Mouse (Mus musculus) G1E (cell line): ENCODE measurements around the gene Zc3h7b. TPM values are rescaled to one million over a fixed set of nuclear protein-coding genes. Genes with fewer than 3 reads are reported as not detected.

Experiments used
- ATAC-seq: 2 replicates; pipeline ENCODE4 v1.8.0; 2016; ENCODE audit warnings: mild to moderate bottlenecking; ENCODE audit not compliant: insufficient number of reproducible peaks, poor library complexity, low FRiP score, severe bottlenecking; ENCODE audit errors: extremely low read depth
- DNase-seq: peaks from one replicate; pipeline ENCODE4 v3.0.0; 2012; ENCODE audit warnings: low spot score
- H3K27me3 ChIP-seq: 2 replicates; pipeline ENCODE4 v1.6.1; 2012; ENCODE audit warnings: mild to moderate bottlenecking, low read length, inconsistent platforms; ENCODE audit not compliant: insufficient read depth
- H3K36me3 ChIP-seq: replicated peaks from 2 replicates; pipeline ENCODE3; 2012; ENCODE audit warnings: mild to moderate bottlenecking, inconsistent platforms
- H3K4me1 ChIP-seq: 2 replicates; pipeline ENCODE4 v1.6.1; 2012; ENCODE audit warnings: low read depth, low read length, inconsistent platforms, mixed read lengths; ENCODE audit not compliant: insufficient read depth
- H3K4me3 ChIP-seq: 2 replicates; pipeline ENCODE4 v1.5.1; 2012; ENCODE audit warnings: low read depth, mild to moderate bottlenecking, inconsistent platforms, low read length, moderate library complexity, mixed read lengths
- H3K9me3 ChIP-seq: replicated peaks from 2 replicates; pipeline ENCODE4 v1.6.1; 2012; ENCODE audit warnings: inconsistent platforms
- CTCF ChIP-seq: IDR thresholded peaks from 2 replicates; pipeline ENCODE4 v1.5.1; 2012; ENCODE audit warnings: low read depth, low read length, inconsistent platforms, mixed read lengths
- GATA1 ChIP-seq: IDR thresholded peaks from 2 replicates; pipeline ENCODE4 v1.6.1; 2012; ENCODE audit warnings: borderline replicate concordance, low read length, inconsistent platforms, mixed read lengths
- GATA2 ChIP-seq: IDR thresholded peaks from 2 replicates; pipeline ENCODE4 v1.6.1; 2012; ENCODE audit warnings: low read depth, low read length, inconsistent platforms, borderline replicate concordance
- POLR2AphosphoS5 ChIP-seq: IDR thresholded peaks from 2 replicates; pipeline ENCODE4 v1.6.1; 2012; ENCODE audit warnings: low read depth, low read length, inconsistent platforms; ENCODE audit not compliant: insufficient replicate concordance
- TAL1 ChIP-seq: conservative IDR thresholded peaks from 2 replicates; pipeline ENCODE4 v1.6.1; 2012; ENCODE audit warnings: low read depth, low read length, inconsistent platforms, mixed read lengths
- polyA plus RNA-seq: library from polyadenylated mRNA; stranded (reverse); fragments of >175 nt; gene quantifications from 2 replicates; pipeline ENCODE4 v1.2.3, GENCODE M21; 2012
- total RNA-seq, 2 experiments: library from RNA; stranded (forward) in 1 of 2; stranded (reverse) in 1 of 2; fragments of 200-1000 nt in 1 of 2; fragments of >200 nt in 1 of 2; fragmentation: Nextera tagmentation in 1 of 2; gene quantifications; 2 replicates each; pipeline ENCODE4 v1.2.3; 2014 to 2017

The Zc3h7b gene
- total and polyA plus RNA-seq, 3 experiments, result 14.3 to 66.6 (median 37.5) TPM

DNA sequence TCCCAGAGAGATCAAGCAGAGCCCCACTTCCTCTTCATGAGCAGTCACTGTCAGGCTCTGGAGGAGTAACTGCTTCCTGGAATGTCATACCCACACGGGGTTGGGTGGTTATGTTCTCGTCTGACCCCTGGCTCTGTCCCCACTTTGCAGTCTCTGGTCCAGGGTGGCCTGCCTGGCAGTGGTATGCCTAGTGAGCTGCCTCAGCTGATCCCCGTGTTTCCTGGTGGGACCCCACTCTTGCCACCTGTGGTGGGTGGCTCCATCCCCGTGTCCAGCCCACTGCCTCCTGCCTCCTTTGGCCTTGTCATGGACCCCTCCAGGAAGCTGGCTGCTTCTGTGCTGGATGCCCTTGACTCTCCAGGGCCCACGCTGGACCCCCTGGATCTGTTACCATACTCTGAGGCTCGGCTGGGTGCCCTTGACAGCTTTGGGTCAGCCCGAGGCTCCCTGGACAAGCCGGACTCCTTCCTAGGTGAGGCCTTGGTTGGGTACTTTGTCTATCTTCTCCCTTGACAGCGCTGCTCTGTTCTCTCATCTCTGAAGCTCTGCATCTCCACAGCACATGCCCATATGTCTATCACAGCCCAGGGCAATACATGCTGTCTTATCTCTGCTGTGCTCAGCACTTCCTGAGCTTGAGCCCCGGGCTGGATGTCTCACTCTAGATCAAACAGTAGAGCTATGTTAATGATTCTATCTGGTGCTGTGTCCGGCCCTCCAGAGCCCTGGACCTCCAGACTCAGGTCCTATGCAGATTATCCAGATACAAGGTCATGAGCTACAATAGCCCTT lies 32.0 kb downstream of the Zc3h7b start:
- no peak for DNase-seq
- H3K4me1 ChIP-seq, result no peaks in the 10 kb centered on the region
- ATAC-seq, result no peak
- peaks cover 100% of the 10 kb centered on the region for H3K36me3 ChIP-seq
- TF ChIP-seq TAL1, result no peak
- TF ChIP-seq CTCF, result no peak
- no peak for TF ChIP-seq GATA2
- TF ChIP-seq POLR2AphosphoS5, result no peak
- TF ChIP-seq GATA1, result no peak
- H3K9me3 ChIP-seq, result no peaks in the 10 kb centered on the region
- H3K27me3 ChIP-seq, result no peaks in the 10 kb centered on the region
- no peak overlapping the region for H3K4me3 ChIP-seq

GRCm38 (mm10) chr15:81781816-81782215 lies 37.0 kb downstream of the Zc3h7b start:
- TF ChIP-seq GATA1, result no peak
- ATAC-seq, result no peak
- H3K36me3 ChIP-seq, result peaks cover 95% of the 10 kb centered on the region
- H3K4me1 ChIP-seq, result no peaks in the 10 kb centered on the region
- no peak overlapping the region for H3K4me3 ChIP-seq
- H3K27me3 ChIP-seq, result no peaks in the 10 kb centered on the region
- H3K9me3 ChIP-seq, result no peaks in the 10 kb centered on the region
- no peak for DNase-seq

- Histone ChIP-seq H3K9me3 (no peaks in the 10 kb centered on the region), H3K36me3 (peaks cover 89% of the 10 kb centered on the region), H3K4me1 (no peaks in the 10 kb centered on the region), H3K4me3 (no peak overlapping the region), H3K27me3 (no peaks in the 10 kb centered on the region)
- DNase-seq, result no peak
- no peak for ATAC-seq
- no peak for TF ChIP-seq GATA1
- TF ChIP-seq TAL1, result no peak
- no peak for TF ChIP-seq CTCF
- TF ChIP-seq GATA2, result no peak
- no peak for TF ChIP-seq POLR2AphosphoS5
Measured at GRCm38 (mm10) chr15:81784762-81785161, 39.9 kb downstream of the Zc3h7b start.

GRCm38 (mm10) chr15:81785701-81786100 lies 40.8 kb downstream of the Zc3h7b start:
- DNase-seq (no peak), ATAC-seq (no peak)
- no peaks in the 10 kb centered on the region for H3K27me3 ChIP-seq
- H3K9me3 ChIP-seq, result no peaks in the 10 kb centered on the region
- no peaks in the 10 kb centered on the region for H3K4me1 ChIP-seq
- H3K4me3 ChIP-seq, result no peak overlapping the region
- peaks cover 87% of the 10 kb centered on the region for H3K36me3 ChIP-seq
- TF ChIP-seq CTCF (no peak), GATA2 (no peak), TAL1 (no peak), POLR2AphosphoS5 (no peak), GATA1 (no peak)

- peaks cover 85% of the 10 kb centered on the region for H3K36me3 ChIP-seq
- no peaks in the 10 kb centered on the region for H3K9me3 ChIP-seq
- no peaks in the 10 kb centered on the region for H3K27me3 ChIP-seq
- no peak for ATAC-seq
- no peak overlapping the region for H3K4me3 ChIP-seq
- no peaks in the 10 kb centered on the region for H3K4me1 ChIP-seq
- TF ChIP-seq TAL1, result no peak
- TF ChIP-seq GATA1, result no peak
- no peak for TF ChIP-seq GATA2
- TF ChIP-seq CTCF, result no peak
- TF ChIP-seq POLR2AphosphoS5, result no peak
- no peak for DNase-seq
Measured at GRCm38 (mm10) chr15:81787525-81787924, 42.7 kb downstream of the Zc3h7b start.

GRCm38 (mm10) chr15:81792444-81792843 lies 47.6 kb downstream of the Zc3h7b start:
- Histone ChIP-seq H3K9me3 (no peaks in the 10 kb centered on the region), H3K4me1 (no peaks in the 10 kb centered on the region), H3K27me3 (no peaks in the 10 kb centered on the region), H3K36me3 (peaks cover 78% of the 10 kb centered on the region), H3K4me3 (no peak overlapping the region)
- DNase-seq (no peak), ATAC-seq (no peak)
- no peak for TF ChIP-seq GATA1
- no peak for TF ChIP-seq POLR2AphosphoS5
- no peak for TF ChIP-seq GATA2
- TF ChIP-seq CTCF, result no peak
- TF ChIP-seq TAL1, result no peak
